Mouse (Mus musculus) induced T-regulatory cell, adult 2 months (primary cell): ENCODE measurements around the gene 1700028P14Rik.

ENCODE experiments used
- DNase-seq: peaks from one replicate; pipeline ENCODE4 v3.0.0-alpha.2; 2012; ENCODE audit warnings: low read depth

1700028P14Rik gene

DNA sequence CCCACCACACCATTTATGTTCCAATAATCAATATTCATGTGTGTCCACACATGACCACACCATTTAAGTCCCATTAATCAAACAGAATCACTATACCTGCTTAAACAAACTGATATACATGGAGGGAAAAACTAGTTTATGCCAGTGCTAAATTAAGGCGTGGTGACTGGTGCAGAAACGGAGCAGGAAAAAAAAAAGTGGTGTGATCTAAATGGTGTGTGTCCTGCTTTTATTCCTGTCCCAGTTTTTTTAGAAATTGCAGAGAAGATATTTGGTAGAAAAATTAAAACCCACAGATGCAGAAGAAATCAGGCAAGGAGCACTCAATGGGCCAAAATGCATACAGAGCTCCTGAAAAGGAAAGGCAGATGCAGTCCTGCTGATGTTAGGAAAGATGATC, 44.7 kb downstream of the 1700028P14Rik start:
- no peak for DNase-seq

DNA sequence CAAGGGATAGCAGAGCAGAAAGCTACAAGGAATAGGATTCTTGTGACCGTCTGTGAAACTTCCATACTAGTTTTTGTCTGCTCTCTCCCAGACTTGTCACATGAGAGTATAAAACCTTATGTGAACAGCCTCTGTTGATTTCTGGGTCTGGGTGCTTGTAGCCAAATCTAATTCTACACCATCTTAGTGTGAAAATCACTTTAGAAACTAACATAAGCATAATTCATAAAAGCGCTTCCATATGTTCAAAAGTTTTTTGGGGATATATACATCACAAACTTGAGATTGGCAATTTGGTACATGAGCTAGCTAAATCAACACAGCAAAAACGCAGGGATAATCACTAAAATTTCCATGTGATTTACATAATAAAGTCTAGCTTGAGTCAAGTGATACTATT, 57.7 kb downstream of the 1700028P14Rik start:
- DNase-seq, result no peak

DNA sequence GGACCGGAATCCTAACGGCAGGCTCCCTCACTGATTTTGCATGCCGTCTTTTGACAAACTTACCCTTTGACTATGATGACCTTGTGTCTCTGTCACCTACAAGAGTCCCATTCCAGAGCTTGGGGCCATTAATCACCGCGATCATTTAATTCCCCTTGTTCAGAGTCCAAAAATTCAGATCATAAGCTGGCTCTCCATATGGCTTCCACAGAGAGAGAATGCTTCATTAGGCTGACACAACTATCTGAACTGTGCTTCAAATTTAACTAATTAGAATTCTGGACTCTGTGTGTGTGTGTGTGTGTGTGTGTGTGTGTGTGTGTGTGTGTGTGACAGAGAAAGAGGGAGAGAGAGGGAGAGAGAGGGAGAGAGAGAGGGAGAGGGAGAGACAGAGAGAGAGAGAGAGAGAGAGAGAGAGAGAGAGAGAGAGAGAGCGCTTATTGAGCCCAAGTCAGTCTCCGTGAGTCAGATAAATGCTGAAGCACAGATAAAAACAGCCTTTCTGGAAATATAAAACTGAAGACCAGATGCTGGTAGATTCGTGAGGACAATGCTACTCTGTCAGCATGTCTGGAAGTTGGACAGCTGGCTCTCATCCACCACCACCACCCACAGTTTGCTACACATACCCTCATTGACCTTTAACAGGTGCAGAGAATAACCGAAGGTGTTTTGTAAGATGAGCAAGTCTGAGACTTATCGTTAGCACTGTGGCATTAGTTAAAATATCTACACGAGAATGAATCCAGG, 73.8 kb downstream of the 1700028P14Rik start:
- no peak for DNase-seq

DNA sequence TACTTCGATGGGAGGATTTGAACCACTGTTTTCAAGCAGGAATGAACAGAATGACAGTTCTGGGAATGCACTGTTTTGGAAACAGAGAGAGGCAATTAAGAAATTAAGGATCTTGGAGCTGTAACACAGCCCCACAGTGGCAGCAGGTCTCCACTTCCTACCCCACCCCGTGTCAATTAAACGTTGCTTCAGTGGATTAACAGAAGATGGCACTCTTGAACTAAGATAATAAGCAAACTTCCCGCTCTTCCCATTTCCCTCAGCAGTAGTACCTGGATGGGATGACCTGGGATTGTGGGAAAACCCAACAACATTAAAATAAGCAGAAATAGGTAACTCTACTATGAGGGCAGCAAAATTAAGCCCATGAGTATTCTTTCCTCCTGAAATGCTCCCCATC, 75.9 kb downstream of the 1700028P14Rik start:
- DNase-seq, result no peak

DNA sequence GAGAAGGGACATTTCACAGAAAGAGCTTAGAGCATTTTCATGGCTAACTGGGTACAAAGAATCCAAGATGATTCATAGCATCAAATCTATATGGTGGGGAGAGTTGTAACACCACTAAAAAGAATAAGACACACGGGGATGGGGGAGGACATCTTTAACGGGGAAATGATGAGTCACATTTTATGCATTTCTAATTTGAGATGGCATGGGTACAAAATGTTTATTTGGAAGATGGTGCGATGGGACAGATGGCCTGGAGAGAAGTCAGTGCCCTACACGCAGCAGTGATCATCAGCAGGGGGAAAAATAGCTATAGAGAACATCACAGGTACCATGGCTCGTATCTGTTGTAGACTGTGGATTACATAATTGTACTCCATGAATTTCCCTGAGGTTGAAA, 88.9 kb downstream of the 1700028P14Rik start:
- no peak for DNase-seq

DNA sequence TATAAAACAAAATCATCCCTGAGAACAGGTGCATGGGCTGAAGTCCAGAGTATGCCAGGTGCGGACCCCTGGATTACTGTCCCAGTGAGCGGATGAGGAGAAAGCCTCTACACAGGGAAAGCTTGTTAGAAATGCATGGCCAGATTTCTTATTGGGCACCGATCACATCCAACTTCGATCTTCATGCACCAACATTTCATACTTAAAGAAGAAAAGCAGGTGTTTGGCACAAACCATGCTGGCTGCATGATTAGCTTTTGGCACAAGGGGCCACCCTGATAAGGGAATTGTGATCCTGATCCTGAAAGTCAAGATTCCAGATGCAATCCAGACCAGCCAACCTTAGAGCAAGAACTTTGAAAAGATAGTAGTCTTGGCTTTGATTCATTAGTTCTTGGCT, 90.0 kb downstream of the 1700028P14Rik start:
- DNase-seq, result no peak

DNA sequence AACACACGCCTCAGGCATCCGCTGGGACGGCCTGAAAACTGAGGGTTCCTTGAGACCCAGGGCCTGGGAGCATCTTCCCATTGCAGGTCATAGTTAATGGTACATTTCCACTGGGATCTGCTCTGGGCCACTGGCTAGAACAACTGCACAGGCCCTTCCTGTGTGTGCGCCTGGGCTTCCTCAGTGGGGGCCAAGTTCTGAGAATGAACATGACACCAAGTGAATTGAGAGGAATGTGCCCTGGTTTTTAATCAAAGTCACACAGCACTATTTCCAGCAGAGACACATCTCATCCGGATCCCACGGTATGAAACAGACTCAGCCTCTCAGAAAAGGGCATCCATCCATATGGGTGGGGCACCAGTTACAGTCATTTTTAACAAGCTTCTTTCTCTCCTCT, 90.6 kb downstream of the 1700028P14Rik start:
- DNase-seq, result no peak

DNA sequence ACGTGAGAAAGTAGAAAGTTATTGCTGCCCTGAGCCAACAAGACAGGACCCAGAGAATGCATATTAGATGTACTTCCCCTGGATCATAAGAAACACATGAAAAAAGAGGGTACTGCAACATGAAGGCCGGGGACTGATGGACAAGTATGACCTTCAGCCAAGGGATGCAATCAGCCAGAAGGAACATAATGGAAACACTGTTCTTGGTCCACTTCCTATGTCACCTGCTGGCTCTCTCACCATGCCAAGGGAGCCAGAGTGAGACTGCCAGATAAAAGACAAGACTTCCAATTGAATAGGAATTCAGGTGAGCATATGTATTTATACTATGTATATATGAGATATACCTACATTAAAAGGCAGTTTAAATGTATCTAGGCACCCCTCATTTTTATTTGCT, 99.2 kb downstream of the 1700028P14Rik start:
- no peak for DNase-seq

DNA sequence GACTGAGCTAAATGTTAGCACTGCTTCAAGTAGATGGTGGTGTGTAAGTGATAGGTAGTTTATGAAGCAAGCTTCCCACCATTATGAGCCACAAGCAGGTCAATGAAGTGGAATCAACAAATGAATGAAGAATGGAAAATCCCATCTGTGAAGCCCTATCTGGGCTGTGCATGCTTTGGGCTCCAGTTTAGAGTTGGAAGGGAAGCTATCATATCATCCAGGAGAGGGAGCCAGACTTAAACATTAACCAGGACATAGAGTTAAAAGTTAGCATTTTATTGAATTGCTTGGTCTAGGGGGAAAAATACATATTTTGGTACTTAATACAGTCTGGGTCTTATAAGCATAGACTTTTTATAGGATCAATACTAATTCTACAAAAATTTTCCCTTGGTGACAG, 107.0 kb downstream of the 1700028P14Rik start:
- DNase-seq, result no peak

DNA sequence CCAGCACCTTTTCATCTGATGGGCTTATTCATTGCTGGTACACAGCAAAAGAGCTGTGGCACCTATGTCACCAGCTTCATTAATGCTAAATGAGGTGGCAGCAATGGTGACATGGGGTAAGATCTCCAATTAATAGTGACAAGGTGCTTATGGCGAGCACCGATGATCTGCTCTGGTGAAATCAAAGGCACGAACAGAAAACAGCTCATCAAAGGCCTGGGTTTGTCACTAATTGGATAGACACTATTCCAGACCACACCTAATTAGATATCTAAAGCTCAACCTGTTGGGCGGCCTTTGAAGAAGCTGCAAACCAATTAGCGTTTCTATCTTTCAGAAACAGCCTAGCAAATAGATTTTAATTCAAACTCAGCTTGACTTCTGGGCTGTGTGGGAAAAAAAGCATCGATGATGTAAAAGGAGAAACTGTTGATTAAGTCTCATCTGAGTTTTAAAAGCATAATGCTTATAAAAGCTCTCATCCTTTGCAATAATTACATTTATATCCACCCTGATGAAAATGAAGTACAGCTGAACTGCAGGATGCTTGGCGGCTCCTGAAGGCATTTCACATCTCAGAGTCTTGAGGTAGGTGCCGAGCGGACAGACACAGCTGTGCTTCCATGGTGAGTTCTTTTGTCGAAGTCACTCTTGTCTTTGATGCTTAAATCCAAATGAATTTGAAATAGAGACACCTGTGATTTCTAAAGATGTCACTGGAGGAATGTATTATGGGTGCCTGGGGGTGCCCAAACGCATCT, 109.2 kb downstream of the 1700028P14Rik start:
- DNase-seq, result no peak

DNA sequence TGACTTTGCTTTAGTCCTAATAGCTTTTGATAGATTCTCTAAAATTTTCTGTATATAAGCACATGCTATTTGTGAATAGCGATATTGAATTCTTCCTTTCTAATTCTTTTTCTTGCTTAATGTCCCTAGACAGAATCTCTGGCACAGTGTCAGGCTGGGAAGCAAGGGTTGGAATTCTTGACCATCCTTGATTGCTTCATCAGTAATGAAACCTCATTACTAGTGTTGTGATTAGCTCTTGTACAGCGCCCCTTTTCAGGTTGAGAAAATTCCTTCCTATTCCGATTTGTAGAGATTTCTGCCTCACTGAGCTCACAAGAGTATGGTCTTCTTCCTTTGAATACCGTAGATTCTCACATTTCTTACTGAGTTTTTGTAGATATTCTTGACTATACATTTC, 109.9 kb downstream of the 1700028P14Rik start:
- DNase-seq, result no peak

DNA sequence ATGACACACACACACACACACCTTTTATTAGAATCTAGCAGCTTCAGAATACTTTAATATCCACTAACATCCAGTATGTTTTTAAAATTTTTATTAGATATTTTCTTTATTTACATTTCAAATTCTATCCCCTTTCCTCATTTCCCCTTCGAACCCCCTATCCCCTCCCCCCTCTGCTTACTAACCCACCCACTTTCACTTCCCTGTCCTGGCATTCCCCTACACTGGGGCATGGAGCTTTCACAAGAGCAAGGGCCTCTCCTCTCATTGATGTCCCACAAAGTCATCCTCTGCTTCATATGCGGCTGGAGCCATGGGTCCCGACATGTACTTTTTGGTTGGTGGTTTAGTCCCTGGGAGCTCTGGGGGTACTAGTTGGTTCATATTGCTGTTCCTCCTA, 116.9 kb downstream of the 1700028P14Rik start:
- no peak for DNase-seq

DNA sequence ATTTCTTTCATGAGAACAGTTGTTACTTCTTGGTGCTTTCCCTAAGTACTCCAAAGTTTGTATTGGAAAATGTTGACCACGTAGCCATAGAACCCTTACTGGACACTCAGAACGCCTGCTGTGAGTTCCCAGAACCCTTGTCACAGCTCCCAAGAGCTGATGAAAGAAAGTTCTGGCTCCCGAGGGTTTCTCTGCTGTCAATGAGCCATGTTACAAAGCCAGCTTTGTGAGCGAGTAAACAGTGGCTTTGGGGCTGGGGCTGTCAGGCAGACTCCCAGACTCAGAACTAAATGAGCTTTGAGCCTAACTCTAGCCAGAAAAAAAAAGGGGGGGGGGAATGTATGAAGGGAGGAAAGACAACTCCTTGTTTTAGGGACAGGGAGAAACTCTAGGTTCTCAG, 120.7 kb downstream of the 1700028P14Rik start:
- no peak for DNase-seq

DNA sequence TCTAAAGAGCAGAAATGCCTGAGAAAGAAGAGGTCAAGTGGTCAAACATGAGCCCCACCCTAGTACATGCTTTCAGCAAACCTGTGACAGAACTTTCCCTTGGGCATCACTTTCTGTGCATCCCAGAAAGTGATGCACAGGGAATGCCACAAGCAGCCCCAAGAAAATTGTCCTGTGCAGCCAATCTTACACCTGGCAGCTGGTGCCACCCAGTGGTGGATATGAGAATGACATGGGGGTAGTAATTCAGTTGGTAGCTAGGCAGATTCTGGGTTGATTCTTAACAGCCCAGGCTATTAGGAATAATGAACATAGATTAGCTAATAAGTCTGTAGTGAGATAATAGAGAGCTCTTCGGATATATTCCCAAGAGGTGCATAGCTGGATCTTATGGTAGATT, 128.9 kb downstream of the 1700028P14Rik start:
- DNase-seq, result peak; percentile 61

DNA sequence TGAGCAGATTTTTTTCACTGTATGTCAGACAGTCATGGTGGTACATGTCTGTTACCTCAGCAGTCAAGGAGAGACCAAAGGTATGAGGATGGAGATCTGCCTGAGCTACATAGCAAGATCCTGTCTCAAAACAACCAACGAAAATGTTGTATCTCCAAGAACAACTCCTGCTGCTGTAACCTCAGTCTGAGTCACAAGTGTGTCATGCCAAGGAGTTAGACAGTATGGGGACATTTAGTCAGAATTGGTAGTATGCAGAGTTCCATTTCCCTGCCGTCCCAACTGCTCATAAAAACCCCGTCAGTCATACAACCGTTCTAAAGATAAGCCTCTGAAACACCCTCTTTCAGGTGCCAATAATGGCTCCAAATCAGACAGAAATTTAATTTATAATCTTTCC, 130.8 kb downstream of the 1700028P14Rik start:
- DNase-seq, result no peak

DNA sequence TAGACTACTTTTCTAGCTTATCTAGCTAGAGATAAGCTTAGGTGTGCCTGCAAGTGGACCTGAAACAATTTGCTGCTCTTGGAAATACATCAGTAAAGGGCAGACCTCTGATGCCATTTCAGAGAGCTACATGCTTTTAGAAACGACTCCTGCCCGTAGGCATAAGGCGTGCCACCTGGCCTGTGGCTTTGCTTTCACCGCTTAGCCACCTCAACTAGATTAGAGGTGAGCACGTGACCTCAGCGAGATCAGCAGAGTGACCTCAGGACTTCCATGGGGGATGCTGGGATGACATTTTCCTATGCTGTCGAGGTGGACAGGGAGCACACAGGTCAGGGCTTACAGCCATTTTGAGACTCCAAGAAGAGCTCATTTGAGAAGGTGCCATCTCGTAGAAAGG, 131.5 kb downstream of the 1700028P14Rik start:
- DNase-seq, result no peak

DNA sequence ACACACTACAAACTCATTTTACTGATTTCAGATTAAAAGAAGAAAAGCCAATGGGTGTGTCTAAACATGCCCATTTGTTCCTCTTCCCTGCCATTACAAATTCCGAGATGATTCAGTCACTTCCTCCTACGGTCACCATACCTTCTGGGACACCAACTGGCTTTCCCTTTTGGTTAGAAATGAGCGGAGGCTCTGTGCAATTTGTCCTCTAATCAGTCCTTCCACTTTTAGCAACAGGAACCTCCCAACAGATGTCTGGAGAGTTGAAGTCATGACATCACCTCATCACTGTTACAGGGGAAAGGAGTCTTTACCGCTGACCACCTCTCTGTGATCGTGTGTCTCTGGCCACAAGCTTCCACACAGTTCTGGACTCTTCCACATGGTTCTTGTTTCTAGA, 132.0 kb downstream of the 1700028P14Rik start:
- no peak for DNase-seq

DNA sequence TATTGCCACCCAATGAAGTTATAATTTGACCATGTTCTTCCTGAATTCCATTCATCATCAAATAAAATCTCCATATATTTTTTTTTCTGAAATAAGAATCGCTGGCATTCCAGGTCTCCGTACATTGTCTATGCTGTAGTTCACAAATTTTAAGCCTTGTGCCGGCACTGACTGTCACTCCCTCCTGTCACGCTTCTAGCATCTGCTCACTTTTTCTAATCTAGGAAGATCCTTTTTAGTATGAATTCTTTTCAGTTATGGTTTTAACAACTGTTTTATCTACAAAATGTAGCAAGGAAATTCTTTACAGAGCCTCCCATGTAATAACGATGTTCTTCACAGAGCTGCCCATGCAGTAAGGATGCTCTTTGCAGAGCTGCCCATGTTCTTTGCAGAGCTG, 134.1 kb downstream of the 1700028P14Rik start:
- no peak for DNase-seq

DNA sequence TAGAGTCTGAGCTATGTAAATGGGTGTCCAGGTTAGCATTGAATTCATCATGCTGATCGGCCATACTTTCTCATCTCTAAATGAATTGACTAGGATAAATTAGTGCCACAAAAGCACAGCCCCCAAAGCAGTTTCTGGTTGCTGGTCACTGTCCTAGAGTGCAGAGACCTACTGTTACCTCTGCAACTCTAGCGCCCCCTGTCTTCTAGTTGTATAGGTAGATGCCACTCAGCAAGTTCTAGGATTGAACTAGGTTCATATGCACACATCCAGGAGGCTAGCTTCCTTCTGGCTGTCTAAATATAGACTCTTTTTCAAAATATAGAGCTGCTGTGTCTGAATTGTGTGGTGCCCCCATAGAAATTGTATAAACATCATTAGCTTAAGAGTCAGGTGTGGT, 141.3 kb downstream of the 1700028P14Rik start:
- DNase-seq, result peak; percentile 21
